Mouse (Mus musculus) E14TG2a.4 (cell line): ENCODE data around the gene Prkacb.

ENCODE experiments used
- CTCF ChIP-seq: conservative IDR thresholded peaks from 2 replicates; pipeline ENCODE4 v1.5.1; 2014; ENCODE audit warnings: low read length
- NANOG ChIP-seq: IDR thresholded peaks from 2 replicates; pipeline ENCODE4 v1.6.1; 2014; ENCODE audit warnings: borderline replicate concordance, low read length, mixed read lengths
- POU5F1 ChIP-seq: IDR thresholded peaks from 2 replicates; pipeline ENCODE4 v1.6.1; 2014; ENCODE audit warnings: low read length, borderline replicate concordance

DNA sequence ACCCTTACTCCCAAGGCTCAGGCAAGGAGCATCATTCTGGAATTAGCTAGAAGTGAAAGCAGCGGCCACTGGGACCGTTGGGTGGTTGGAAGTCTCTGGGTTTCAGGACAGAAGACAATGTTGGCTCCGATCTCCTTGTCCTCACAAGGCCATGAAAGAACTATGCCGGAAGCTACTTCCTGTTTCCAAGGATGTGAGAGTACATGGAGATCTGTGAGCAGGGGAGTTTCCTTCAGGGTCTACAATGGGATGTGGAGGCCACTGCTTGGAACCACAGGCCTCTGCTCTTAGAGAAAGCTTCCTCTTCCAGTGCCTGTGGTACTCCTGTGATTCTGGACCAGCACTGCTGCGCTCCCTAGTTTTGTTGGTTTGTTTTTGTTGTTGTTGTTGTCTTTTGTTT is 33.4 kb upstream of the Prkacb start:
- TF ChIP-seq CTCF (no peak), NANOG (no peak), POU5F1 (no peak)
